Mouse (Mus musculus) cerebellum, adult 2 months (tissue): ENCODE measurements at regions not wholly inside any gene's neighbourhood (a gene's known extent, or its start where the extent isn't known, plus 50 kb on each side); places are given as distances from the start of the nearest gene placed in this dataset.

Source experiments
- CTCF ChIP-seq: fragments of 200-500 bp; IDR thresholded peaks from 2 replicates; pipeline ENCODE4 v1.5.1; 2011; ENCODE audit warnings: low read depth, mild to moderate bottlenecking, control low read depth, low read length, moderate library complexity, borderline replicate concordance; ENCODE audit not compliant: insufficient read depth
- POLR2A ChIP-seq: fragments of 200-500 bp; IDR thresholded peaks from 2 replicates; pipeline ENCODE4 v1.6.1; 2011; ENCODE audit warnings: low read length, control low read depth, borderline replicate concordance; ENCODE audit not compliant: insufficient read depth

DNA sequence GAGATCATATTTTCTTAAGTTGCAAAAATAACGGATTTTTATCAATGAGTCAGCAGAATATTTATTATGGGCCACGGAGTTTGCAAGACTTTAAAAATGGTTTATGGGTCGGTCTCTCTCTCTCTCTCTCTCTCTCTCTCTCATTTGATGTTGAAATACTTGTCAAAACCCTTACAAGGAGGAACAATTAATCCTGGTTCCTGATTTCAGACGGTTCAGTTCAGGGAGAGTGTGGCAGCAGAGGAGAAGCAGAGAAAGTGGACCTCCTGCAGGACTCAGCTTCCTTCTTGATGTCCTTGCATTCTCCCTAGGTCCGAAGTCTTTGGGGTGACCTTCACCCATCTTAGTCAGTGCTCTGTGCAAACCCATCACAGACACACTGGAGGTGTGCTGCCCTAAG is 57.4 kb upstream of the Nr5a2 start:
- TF ChIP-seq CTCF (no peak), POLR2A (no peak)
